Mouse (Mus musculus): ENCODE data around the gene Guca2a. TPM values are rescaled to one million over a fixed set of nuclear protein-coding genes. Genes with fewer than 3 reads are reported as not detected.

Gene Guca2a
- polyA plus RNA-seq, 1 experiment from 2014 or later = not detected

Other genes with a start within 250 kb of the Guca2a start
- 3.9 and 4.0 TPM in 2 replicates for gene Ccdc30, start 222.2 kb upstream of the Guca2a start, polyA plus RNA-seq (2014; fragmentation: Nextera tagmentation; extraction: Ambion mirVana)
- 26.6 and 27.1 TPM in 2 replicates for gene Ppcs, start 215.3 kb upstream of the Guca2a start, polyA plus RNA-seq (2014; fragmentation: Nextera tagmentation; extraction: Ambion mirVana)
- not detected in 2 replicates for gene Zmynd12, start 214.9 kb upstream of the Guca2a start, polyA plus RNA-seq (2014; fragmentation: Nextera tagmentation; extraction: Ambion mirVana)
- gene Rimkla, start 145.1 kb upstream of the Guca2a start, polyA plus RNA-seq (2014; fragmentation: Nextera tagmentation; extraction: Ambion mirVana) = 5.3 and 6.1 TPM in 2 replicates
- gene Foxj3, start 100.7 kb upstream of the Guca2a start, polyA plus RNA-seq (2014; fragmentation: Nextera tagmentation; extraction: Ambion mirVana) = 19.3 and 25.6 TPM in 2 replicates
- gene Frg2f1, start 98.2 kb upstream of the Guca2a start, polyA plus RNA-seq (2014; fragmentation: Nextera tagmentation; extraction: Ambion mirVana) = 3.0 and 4.2 TPM in 2 replicates
- not detected in 2 replicates for gene Guca2b, start 21.2 kb downstream of the Guca2a start, polyA plus RNA-seq (2014; fragmentation: Nextera tagmentation; extraction: Ambion mirVana)
- gene Hivep3, start 96.1 kb downstream of the Guca2a start, polyA plus RNA-seq (2014; fragmentation: Nextera tagmentation; extraction: Ambion mirVana) = 4.8 and 6.7 TPM in 2 replicates

All from heart, embryonic 11.5 days (tissue).